Mouse (Mus musculus): ENCODE results near the gene Ripply3. TPM values are rescaled to one million over a fixed set of nuclear protein-coding genes. Genes with fewer than 3 reads are reported as not detected.

The Ripply3 gene
- polyA plus RNA-seq, 1 experiment from 2014 or later: 7.0 TPM

DNA sequence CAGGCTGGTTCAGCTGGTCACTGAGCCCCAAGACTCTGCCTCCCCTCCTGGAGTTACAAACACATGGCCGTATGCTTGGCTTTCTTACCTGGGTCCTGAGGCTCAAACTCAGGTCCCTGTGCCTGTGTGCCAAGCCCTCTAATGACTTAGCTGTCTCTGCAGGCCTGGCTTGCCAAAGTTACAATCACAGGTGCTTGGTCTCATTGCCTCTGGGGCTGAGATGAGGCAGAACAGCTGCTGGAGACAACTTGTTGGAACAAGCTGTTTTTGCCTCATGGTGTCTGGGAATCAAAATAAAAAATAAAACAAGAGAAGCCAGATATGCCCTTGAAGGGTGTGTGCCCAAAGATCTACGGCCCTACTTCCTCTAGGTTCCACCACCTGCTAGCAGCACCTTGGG is 20.6 kb downstream of the Ripply3 start:
- H3K9ac ChIP-seq (ENCODE audit: low read length): no peak overlapping the region
- H3K4me1 ChIP-seq (ENCODE audit: control insufficient read depth, insufficient read depth, low read length): no peaks in the 10 kb centered on the region
- no peak overlapping the region for H3K4me2 ChIP-seq (ENCODE audit: low read depth, low read length)
- H3K36me3 ChIP-seq (ENCODE audit: control insufficient read depth, insufficient read depth, low read length): no peaks in the 10 kb centered on the region
- H3K4me3 ChIP-seq (replicated peaks; ENCODE audit: low read length): no peak overlapping the region
- H3K27me3 ChIP-seq (ENCODE audit: control insufficient read depth, insufficient read depth, low read length): no peaks in the 10 kb centered on the region
- 80% methylated on average over 2 of the region's 2 CpGs for WGBS
- H3K27ac ChIP-seq (ENCODE audit: low read length): no peak overlapping the region
- ATAC-seq (ENCODE audit: insufficient read depth, low FRiP score): no peak
- H3K9me3 ChIP-seq (replicated peaks; ENCODE audit: control insufficient read depth, low read length): no peaks in the 10 kb centered on the region

DNA sequence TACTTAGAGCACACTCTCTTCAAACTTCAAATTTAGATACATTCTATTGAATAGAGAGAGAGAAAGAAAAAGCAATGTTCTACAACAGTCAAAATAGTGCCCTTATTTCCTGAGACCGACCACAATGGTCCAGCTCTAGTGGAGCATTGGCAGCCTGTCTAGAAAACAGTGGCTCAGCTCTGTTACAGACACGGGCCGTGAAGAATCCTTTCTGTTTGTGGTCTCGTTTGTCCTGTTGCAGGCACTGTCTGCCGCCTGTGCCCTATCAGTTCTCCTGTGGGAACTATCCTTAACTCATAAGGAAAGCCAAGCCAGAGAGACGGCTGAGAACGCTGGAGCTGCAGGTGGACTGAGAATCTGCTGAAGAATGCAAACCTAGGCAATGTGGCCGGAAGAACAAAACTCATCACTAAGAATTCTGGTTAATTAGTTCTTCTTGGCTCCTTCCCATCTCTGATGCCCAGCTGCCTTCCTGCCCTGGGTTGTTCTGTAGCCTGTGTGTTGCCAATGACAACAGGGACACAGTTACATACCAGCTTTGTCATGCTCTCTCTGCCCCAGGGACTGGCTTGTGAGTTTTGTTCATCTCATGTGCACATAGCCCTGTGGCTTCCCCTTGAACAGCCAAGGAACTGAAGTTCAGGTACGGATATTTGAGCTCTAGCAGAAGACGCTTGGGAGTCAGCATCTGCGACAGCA is 21.5 kb downstream of the Ripply3 start:
- no peaks in the 10 kb centered on the region for H3K4me1 ChIP-seq (ENCODE audit: control insufficient read depth, insufficient read depth, low read length)
- H3K4me3 ChIP-seq (replicated peaks; ENCODE audit: low read length): no peak overlapping the region
- 58% methylated on average over 11 of the region's 11 CpGs for WGBS
- no peak overlapping the region for H3K9ac ChIP-seq (ENCODE audit: low read length)
- no peak overlapping the region for H3K27ac ChIP-seq (ENCODE audit: low read length)
- ATAC-seq (ENCODE audit: insufficient read depth, low FRiP score): peak; percentile 7; the same call in 1 of the 2 replicates
- no peaks in the 10 kb centered on the region for H3K36me3 ChIP-seq (ENCODE audit: control insufficient read depth, insufficient read depth, low read length)
- no peaks in the 10 kb centered on the region for H3K27me3 ChIP-seq (ENCODE audit: control insufficient read depth, insufficient read depth, low read length)
- H3K9me3 ChIP-seq (replicated peaks; ENCODE audit: control insufficient read depth, low read length): no peaks in the 10 kb centered on the region
- no peak overlapping the region for H3K4me2 ChIP-seq (ENCODE audit: low read depth, low read length)

DNA sequence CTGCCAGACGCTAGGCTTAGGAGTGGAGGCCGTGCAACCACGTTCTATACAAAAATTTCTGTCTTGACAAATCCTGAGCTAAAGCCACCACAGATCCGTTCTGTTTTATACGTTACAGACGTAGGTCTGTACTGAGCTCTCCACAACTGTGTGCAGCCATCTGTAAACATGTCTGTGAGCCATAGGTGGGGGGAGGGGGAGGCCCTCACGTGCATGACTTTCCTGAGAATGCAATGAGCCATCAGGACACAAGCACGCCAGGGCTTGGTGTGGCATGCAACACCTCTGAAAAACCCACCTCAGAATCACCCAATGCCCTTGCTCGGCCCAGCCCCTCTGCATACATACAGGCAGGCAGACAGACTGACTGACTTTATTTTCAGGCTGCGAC is 22.1 kb downstream of the Ripply3 start:
- H3K36me3 ChIP-seq (ENCODE audit: control insufficient read depth, insufficient read depth, low read length): no peaks in the 10 kb centered on the region
- no peaks in the 10 kb centered on the region for H3K27me3 ChIP-seq (ENCODE audit: control insufficient read depth, insufficient read depth, low read length)
- H3K4me1 ChIP-seq (ENCODE audit: control insufficient read depth, insufficient read depth, low read length): no peaks in the 10 kb centered on the region
- no peak overlapping the region for H3K4me3 ChIP-seq (replicated peaks; ENCODE audit: low read length)
- 52% methylated on average over 10 of the region's 10 CpGs for WGBS
- no peak overlapping the region for H3K4me2 ChIP-seq (ENCODE audit: low read depth, low read length)
- H3K9me3 ChIP-seq (replicated peaks; ENCODE audit: control insufficient read depth, low read length): no peaks in the 10 kb centered on the region
- H3K9ac ChIP-seq (ENCODE audit: low read length): no peak overlapping the region
- ATAC-seq (ENCODE audit: insufficient read depth, low FRiP score): 0 out of 2 replicates have a peak, but pooled peaks have one; percentile 13
- no peak overlapping the region for H3K27ac ChIP-seq (ENCODE audit: low read length)

DNA sequence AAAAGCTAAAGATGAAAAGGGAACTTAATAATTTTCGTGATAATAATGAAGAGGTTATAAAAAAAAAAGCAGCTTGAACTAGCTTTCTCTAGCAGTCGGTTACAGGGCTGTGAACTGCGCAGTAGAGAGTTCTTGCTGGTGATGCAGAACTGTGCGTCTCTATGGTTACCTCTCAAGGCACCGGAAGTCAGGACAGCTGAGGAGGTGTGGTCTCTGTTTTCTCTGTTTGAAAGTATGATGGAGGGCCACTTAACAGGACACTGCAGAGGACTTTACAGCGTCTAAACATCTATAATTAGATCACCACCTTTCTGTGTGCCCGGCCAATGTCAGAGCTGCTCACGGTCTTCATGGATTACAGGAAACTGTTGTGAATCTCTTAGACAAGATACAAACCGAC is 26.2 kb downstream of the Ripply3 start:
- ATAC-seq (ENCODE audit: insufficient read depth, low FRiP score): 0 out of 2 replicates have a peak, but pooled peaks have one; percentile 47
- no peak overlapping the region for H3K4me2 ChIP-seq (ENCODE audit: low read depth, low read length)
- H3K9ac ChIP-seq (ENCODE audit: low read length): no peak overlapping the region
- H3K9me3 ChIP-seq (replicated peaks; ENCODE audit: control insufficient read depth, low read length): no peaks in the 10 kb centered on the region
- H3K27me3 ChIP-seq (ENCODE audit: control insufficient read depth, insufficient read depth, low read length): no peaks in the 10 kb centered on the region
- no peaks in the 10 kb centered on the region for H3K36me3 ChIP-seq (ENCODE audit: control insufficient read depth, insufficient read depth, low read length)
- H3K4me1 ChIP-seq (ENCODE audit: control insufficient read depth, insufficient read depth, low read length): no peaks in the 10 kb centered on the region
- H3K4me3 ChIP-seq (replicated peaks; ENCODE audit: low read length): no peak overlapping the region
- WGBS: 26% methylated on average over 9 of the region's 9 CpGs
- no peak overlapping the region for H3K27ac ChIP-seq (ENCODE audit: low read length)

DNA sequence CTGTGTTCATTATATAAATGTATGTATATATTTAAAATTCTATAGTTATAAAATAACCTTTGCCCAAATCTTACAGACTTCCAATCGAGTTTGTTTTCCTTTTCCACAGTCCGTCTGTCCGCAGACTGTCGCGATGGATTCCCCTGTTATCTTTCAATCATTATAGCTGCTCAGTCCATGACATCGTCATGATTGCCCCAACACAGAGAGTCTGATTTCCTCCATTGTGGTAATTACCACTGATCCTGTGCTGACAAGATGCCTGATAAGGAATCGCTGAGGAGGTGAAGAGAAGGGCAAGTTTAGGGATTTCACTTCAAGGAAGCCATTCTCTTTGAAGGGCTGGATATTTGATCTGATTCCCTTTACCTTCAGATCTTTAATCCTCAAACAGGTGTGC is 27.8 kb downstream of the Ripply3 start:
- WGBS: 28% methylated on average over 7 of the region's 7 CpGs
- Histone ChIP-seq H3K27me3 (ENCODE audit: control insufficient read depth, insufficient read depth, low read length) (no peaks in the 10 kb centered on the region), H3K4me1 (ENCODE audit: control insufficient read depth, insufficient read depth, low read length) (no peaks in the 10 kb centered on the region), H3K9me3 (replicated peaks; ENCODE audit: control insufficient read depth, low read length) (no peaks in the 10 kb centered on the region), H3K27ac (ENCODE audit: low read length) (no peak overlapping the region), H3K4me3 (replicated peaks; ENCODE audit: low read length) (no peak overlapping the region), H3K9ac (ENCODE audit: low read length) (no peak overlapping the region), H3K36me3 (ENCODE audit: control insufficient read depth, insufficient read depth, low read length) (no peaks in the 10 kb centered on the region), H3K4me2 (ENCODE audit: low read depth, low read length) (no peak overlapping the region)
- no peak for ATAC-seq (ENCODE audit: insufficient read depth, low FRiP score)

DNA sequence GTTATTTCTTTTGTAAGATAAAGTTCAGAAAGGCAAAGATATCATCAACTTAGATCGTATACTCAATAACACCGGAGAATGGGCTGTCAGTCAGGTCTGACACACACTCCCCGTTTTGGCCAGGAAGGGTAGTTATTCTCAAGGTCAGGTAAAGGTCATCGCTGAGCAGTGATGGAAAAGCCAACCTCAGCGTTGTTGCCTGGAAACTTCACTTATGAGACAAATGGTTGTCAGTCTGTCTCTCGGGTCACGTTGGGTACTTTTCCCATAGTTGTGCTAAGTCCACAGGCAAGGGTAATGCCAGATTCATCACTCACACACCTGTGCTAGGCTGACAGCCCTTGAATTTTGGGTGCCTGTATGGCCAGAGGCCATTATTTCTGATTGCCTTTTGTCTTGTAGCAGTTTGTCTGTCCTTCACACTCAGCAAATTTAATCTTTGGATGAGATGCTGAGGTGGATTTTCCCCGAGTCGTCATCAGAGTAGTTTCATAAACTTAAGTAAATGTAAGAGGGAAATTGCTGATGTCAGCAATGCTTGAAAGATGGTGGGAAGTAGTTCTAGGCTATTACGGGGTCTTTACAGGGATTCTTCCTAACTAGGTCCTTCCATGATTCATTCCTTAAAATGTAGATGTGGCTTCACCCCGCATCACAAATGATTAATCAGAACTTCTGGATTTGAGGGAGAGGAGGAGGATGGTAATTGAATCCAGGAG is 28.7 kb downstream of the Ripply3 start:
- H3K9ac ChIP-seq (ENCODE audit: low read length): no peak overlapping the region
- no peaks in the 10 kb centered on the region for H3K4me1 ChIP-seq (ENCODE audit: control insufficient read depth, insufficient read depth, low read length)
- ATAC-seq (ENCODE audit: insufficient read depth, low FRiP score): no peak
- H3K4me2 ChIP-seq (ENCODE audit: low read depth, low read length): no peak overlapping the region
- WGBS: 41% methylated on average over 11 of the region's 11 CpGs
- H3K27me3 ChIP-seq (ENCODE audit: control insufficient read depth, insufficient read depth, low read length): no peaks in the 10 kb centered on the region
- H3K27ac ChIP-seq (ENCODE audit: low read length): no peak overlapping the region
- H3K36me3 ChIP-seq (ENCODE audit: control insufficient read depth, insufficient read depth, low read length): no peaks in the 10 kb centered on the region
- no peaks in the 10 kb centered on the region for H3K9me3 ChIP-seq (replicated peaks; ENCODE audit: control insufficient read depth, low read length)
- H3K4me3 ChIP-seq (replicated peaks; ENCODE audit: low read length): no peak overlapping the region

DNA sequence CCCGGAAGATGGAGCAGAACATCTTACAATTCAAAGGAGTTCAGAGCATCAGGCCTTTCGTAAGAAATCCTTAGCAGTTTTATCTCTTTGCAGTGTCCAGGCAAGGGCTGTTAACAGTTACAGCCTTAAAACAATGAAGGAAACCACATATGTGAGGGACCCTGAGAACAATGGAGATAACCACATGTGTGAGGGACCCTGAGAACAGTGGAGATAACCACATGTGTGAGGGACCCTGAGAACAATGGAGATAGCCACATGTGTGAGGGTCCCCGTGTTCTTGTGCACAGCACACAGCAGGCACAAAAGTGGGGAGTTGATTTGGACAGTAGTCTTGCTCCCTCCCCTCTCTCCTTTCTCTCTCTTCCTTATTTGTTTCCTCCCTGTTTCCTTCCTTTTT is 29.9 kb downstream of the Ripply3 start:
- 77% methylated on average over 3 of the region's 3 CpGs for WGBS
- no peaks in the 10 kb centered on the region for H3K27me3 ChIP-seq (ENCODE audit: control insufficient read depth, insufficient read depth, low read length)
- H3K36me3 ChIP-seq (ENCODE audit: control insufficient read depth, insufficient read depth, low read length): no peaks in the 10 kb centered on the region
- no peak for ATAC-seq (ENCODE audit: insufficient read depth, low FRiP score)
- no peak overlapping the region for H3K9ac ChIP-seq (ENCODE audit: low read length)
- no peak overlapping the region for H3K4me2 ChIP-seq (ENCODE audit: low read depth, low read length)
- H3K4me3 ChIP-seq (replicated peaks; ENCODE audit: low read length): no peak overlapping the region
- H3K4me1 ChIP-seq (ENCODE audit: control insufficient read depth, insufficient read depth, low read length): no peaks in the 10 kb centered on the region
- H3K27ac ChIP-seq (ENCODE audit: low read length): no peak overlapping the region
- H3K9me3 ChIP-seq (replicated peaks; ENCODE audit: control insufficient read depth, low read length): no peaks in the 10 kb centered on the region

DNA sequence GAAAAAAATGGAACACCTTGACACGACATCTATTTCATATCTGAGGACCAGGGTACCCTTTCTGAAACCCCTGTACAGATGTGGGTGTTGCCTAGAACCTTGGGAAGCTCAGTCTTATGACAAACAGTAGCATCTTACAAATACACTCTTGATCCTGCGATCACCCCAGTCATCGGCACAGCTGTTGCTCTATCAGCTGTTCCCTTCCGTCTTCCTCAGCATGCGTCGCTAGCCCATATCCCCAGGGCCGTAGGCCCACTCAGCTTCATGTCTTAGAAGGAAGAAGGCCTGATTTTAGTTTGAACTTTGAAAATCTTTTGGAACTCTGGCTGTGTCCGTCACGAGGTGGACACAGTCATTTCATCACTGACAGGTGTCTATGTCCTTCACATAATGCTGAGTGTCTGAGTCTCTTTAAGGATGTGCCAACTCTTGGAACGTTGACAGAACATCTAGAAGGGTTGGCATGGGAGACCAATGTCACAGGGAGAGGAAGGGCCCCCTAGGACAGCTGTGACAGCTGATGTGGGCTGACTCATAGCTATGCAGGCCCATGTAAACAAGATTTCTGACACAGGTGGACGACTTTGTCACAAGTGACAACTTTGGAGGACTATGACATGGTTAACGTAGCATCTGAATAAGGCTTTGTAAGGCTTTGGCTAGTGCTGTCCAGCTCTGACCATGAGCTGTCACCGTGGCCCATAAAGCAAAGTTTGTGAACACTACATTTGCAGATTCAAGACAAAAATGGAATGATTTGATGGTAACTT is 32.5 kb downstream of the Ripply3 start:
- H3K27ac ChIP-seq (ENCODE audit: low read length): no peak overlapping the region
- no peaks in the 10 kb centered on the region for H3K9me3 ChIP-seq (replicated peaks; ENCODE audit: control insufficient read depth, low read length)
- H3K36me3 ChIP-seq (ENCODE audit: control insufficient read depth, insufficient read depth, low read length): no peaks in the 10 kb centered on the region
- H3K4me1 ChIP-seq (ENCODE audit: control insufficient read depth, insufficient read depth, low read length): no peaks in the 10 kb centered on the region
- no peak overlapping the region for H3K9ac ChIP-seq (ENCODE audit: low read length)
- H3K27me3 ChIP-seq (ENCODE audit: control insufficient read depth, insufficient read depth, low read length): no peaks in the 10 kb centered on the region
- H3K4me2 ChIP-seq (ENCODE audit: low read depth, low read length): no peak overlapping the region
- H3K4me3 ChIP-seq (replicated peaks; ENCODE audit: low read length): no peak overlapping the region
- WGBS: 84% methylated on average over 13 of the region's 13 CpGs
- ATAC-seq (ENCODE audit: insufficient read depth, low FRiP score): no peak
